Mouse (Mus musculus) adrenal gland, adult 10 weeks (tissue): ENCODE measurements around the gene Nr3c2. TPM values are rescaled to one million over a fixed set of nuclear protein-coding genes. Genes with fewer than 3 reads are reported as not detected.

Source experiments
- polyA plus RNA-seq: library from polyadenylated mRNA; stranded (reverse); fragments of 350-450 nt; fragmentation: Illumina TruSeq; extraction: RNeasy Lipid Tissue Mini Kit (QIAGEN cat#74804); gene quantifications from one replicate; pipeline ENCODE4 v1.2.3, GENCODE M21; 2014; ENCODE audit warnings: low read depth, low replicate concordance

Nr3c2 gene
- 12.7 TPM for polyA plus RNA-seq

DNA sequence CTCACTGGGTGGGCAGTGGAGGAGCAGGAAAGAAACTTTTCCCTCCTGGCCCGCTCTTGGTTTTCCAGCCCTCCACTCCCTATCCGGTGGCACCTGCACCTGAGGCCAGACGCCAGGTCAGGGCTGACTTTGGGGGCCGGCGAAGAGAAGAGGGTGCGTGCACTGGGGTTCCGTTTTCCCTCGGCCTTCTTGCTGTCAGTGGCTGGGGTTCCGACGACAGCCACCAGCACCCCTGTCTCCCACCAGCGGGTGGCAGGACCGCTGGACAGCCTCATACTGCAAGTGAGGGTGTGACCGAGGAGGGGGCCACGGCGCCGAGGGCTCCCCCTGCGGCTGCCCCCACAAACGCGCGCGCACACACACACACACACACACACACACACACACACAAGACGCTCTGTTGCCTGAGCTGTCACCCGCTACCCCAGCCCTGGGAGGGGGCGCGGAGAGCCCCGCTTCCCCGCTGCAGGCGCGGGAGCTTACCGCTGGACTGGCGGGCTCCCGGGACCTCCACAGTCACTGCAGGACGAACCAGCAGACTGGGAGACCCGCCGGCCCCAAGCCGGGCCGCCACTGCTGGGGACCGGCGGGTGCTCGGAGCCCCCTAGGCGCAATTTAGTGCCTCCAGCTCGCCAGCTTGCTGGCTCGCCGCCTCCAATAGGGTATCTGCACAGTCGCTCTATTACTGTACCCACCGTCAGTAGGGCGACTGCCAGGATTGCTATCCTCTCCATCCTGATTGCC is at the start of gene Nr3c2:
Nr3c2 (plus strand) TSS at position 32 of the 744 bp plus-strand sequence.

